In the genomic region with DNA sequence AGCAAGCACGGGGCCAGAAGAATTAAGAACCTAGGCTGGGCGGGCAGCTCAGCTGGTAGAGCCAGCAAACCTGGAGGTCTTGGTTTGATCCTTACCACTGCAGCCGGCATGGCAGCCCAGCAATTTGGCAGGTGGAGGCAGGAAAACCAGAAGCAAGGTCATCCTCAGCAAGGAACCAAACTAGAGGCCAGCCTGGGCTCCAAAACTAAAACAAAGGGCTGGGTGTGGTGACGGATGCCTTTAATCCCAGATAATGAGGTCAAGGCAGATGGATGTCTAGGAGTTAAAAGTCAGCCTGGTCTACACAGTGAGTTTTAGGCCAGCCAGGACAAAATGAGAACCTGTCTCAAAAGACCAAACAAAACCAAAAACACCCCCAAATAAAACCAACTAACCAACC, we compare ENCODE assay signal across 23 mouse cellular contexts. TPM values are rescaled to one million over a fixed set of nuclear protein-coding genes. Genes with fewer than 3 reads are reported as not detected.
"Had no signal": no experiment of that assay in that cellular context is flagged by ENCODE, and none has a peak within 500 bp of the region (broad histone marks: within the 10 kb centered on the region; RNA-seq: fewer than 3 reads in every experiment).

No protein-coding gene starts in this region.

- ATAC-seq: liver, postnatal 0 days; lung, postnatal 0 days; midbrain, embryonic 13.5 days; midbrain, embryonic 16.5 days had no signal

- H3K4me3 ChIP-seq: lung, embryonic 15.5 days; megakaryocyte, embryonic 14.5 days; midbrain, embryonic 13.5 days; myocyte; neural tube, embryonic 13.5 days; neural tube, embryonic 15.5 days had no signal

- H3K9me3 ChIP-seq: lung, embryonic 15.5 days; megakaryocyte, embryonic 14.5 days; midbrain, embryonic 13.5 days; neural tube, embryonic 15.5 days had no signal

- H3K4me2 ChIP-seq: lung, embryonic 15.5 days; midbrain, embryonic 11.5 days; midbrain, embryonic 13.5 days; neural tube, embryonic 13.5 days; neural tube, embryonic 15.5 days had no signal

- H3K27ac ChIP-seq: lung, embryonic 15.5 days; macrophage; midbrain, embryonic 13.5 days; neural tube, embryonic 13.5 days; neural tube, embryonic 15.5 days had no signal

- H3K27me3 ChIP-seq: lung, embryonic 15.5 days; midbrain, embryonic 13.5 days; neural tube, embryonic 13.5 days; neural tube, embryonic 15.5 days had no signal

- H3K4me1 ChIP-seq: lung, embryonic 15.5 days; midbrain, embryonic 13.5 days; neural tube, embryonic 13.5 days; neural tube, embryonic 15.5 days had no signal

- H3K36me3 ChIP-seq: lung, embryonic 15.5 days; midbrain, embryonic 13.5 days; neural tube, embryonic 13.5 days; neural tube, embryonic 15.5 days had no signal

- DNase-seq: liver, postnatal 0 days; lung, adult 2 months; lung, postnatal 14 days; lung, postnatal 36 days; retina, postnatal 1 day; right cerebral cortex, adult 18-20 months; right cerebral cortex, postnatal 25 days; right cerebral cortex, postnatal 4 days; spleen, adult 18-20 months; thymus, adult 18-20 months; thymus, postnatal 25 days; thymus, postnatal 4 days had no signal

- H3K9ac ChIP-seq: liver, postnatal 0 days; lung, embryonic 15.5 days; midbrain, embryonic 13.5 days; neural tube, embryonic 13.5 days; neural tube, embryonic 15.5 days had no signal

RNA-seq across cellular contexts. Expression of gene Adm, which starts 55.5 kb away (rescaled TPM):
- total RNA-seq: megakaryocyte progenitor cell, adult 5-6 weeks had no signal
